In genomic region chr14:96362727-96363126, GRCm38 (mm10) we compare ENCODE assay signal across 32 mouse cellular contexts.
"Had no signal": no experiment of that assay in that cellular context is flagged by ENCODE, and none has a peak within 500 bp of the region (broad histone marks: within the 10 kb centered on the region; RNA-seq: fewer than 3 reads in every experiment).

No protein-coding gene starts in this region.

- H3K9me3 ChIP-seq: limb, embryonic 10.5 days; limb, embryonic 12.5 days; limb, embryonic 13.5 days; limb, embryonic 15.5 days; liver, embryonic 12.5 days; liver, embryonic 13.5 days; liver, embryonic 15.5 days; lung, embryonic 15.5 days; megakaryocyte, embryonic 14.5 days; midbrain, embryonic 10.5 days; midbrain, embryonic 12.5 days; midbrain, embryonic 13.5 days; midbrain, embryonic 15.5 days; neural tube, embryonic 12.5 days; neural tube, embryonic 13.5 days had no signal

- ATAC-seq: liver, embryonic 12.5 days; liver, postnatal 0 days; lung, postnatal 0 days; midbrain, embryonic 13.5 days; midbrain, embryonic 15.5 days had no signal

- DNase-seq: left cerebral cortex, postnatal 4 days; liver; liver, embryonic 13.5 days; liver, postnatal 0 days; lung, adult 18-20 months; lung, adult 2 months; lung, embryonic 14.5 days; lung, postnatal 10 days; lung, postnatal 14 days; lung, postnatal 36 days; lung, postnatal 4 days; midbrain, embryonic 14.5 days had no signal

- H3K27me3 ChIP-seq: limb, embryonic 12.5 days; limb, embryonic 13.5 days; limb, embryonic 15.5 days; liver, embryonic 12.5 days; liver, embryonic 13.5 days; liver, embryonic 15.5 days; lung, embryonic 15.5 days; megakaryocyte, embryonic 14.5 days; midbrain, embryonic 12.5 days; midbrain, embryonic 13.5 days; midbrain, embryonic 15.5 days; neural tube, embryonic 12.5 days; neural tube, embryonic 13.5 days had no signal

- H3K4me2 ChIP-seq: limb, embryonic 12.5 days; limb, embryonic 13.5 days; limb, embryonic 15.5 days; liver, embryonic 11.5 days; liver, embryonic 12.5 days; liver, embryonic 13.5 days; liver, embryonic 15.5 days; lung, embryonic 14.5 days; lung, embryonic 15.5 days; midbrain, embryonic 11.5 days; midbrain, embryonic 12.5 days; midbrain, embryonic 13.5 days; midbrain, embryonic 15.5 days; neural tube, embryonic 12.5 days; neural tube, embryonic 13.5 days had no signal

- H3K4me1 ChIP-seq: limb, embryonic 10.5 days; limb, embryonic 12.5 days; limb, embryonic 13.5 days; limb, embryonic 15.5 days; liver, embryonic 12.5 days; liver, embryonic 13.5 days; liver, embryonic 15.5 days; lung, embryonic 15.5 days; megakaryocyte, embryonic 14.5 days; midbrain, embryonic 10.5 days; midbrain, embryonic 12.5 days; midbrain, embryonic 13.5 days; midbrain, embryonic 15.5 days; neural tube, embryonic 12.5 days; neural tube, embryonic 13.5 days had no signal

- H3K27ac ChIP-seq: limb, embryonic 10.5 days; limb, embryonic 12.5 days; limb, embryonic 13.5 days; limb, embryonic 15.5 days; liver, embryonic 12.5 days; liver, embryonic 13.5 days; liver, embryonic 14.5 days; liver, embryonic 15.5 days; lung, embryonic 15.5 days; macrophage; midbrain, embryonic 10.5 days; midbrain, embryonic 12.5 days; midbrain, embryonic 13.5 days; midbrain, embryonic 15.5 days; neural tube, embryonic 12.5 days; neural tube, embryonic 13.5 days had no signal

- H3K36me3 ChIP-seq: limb, embryonic 10.5 days; limb, embryonic 12.5 days; limb, embryonic 13.5 days; limb, embryonic 15.5 days; liver, embryonic 12.5 days; liver, embryonic 13.5 days; liver, embryonic 15.5 days; lung, embryonic 15.5 days; midbrain, embryonic 10.5 days; midbrain, embryonic 12.5 days; midbrain, embryonic 13.5 days; midbrain, embryonic 15.5 days; neural tube, embryonic 12.5 days; neural tube, embryonic 13.5 days had no signal

- H3K9ac ChIP-seq: limb, embryonic 12.5 days; limb, embryonic 13.5 days; limb, embryonic 15.5 days; liver, embryonic 12.5 days; liver, embryonic 13.5 days; liver, embryonic 14.5 days; liver, embryonic 15.5 days; liver, postnatal 0 days; lung, embryonic 14.5 days; lung, embryonic 15.5 days; midbrain, embryonic 12.5 days; midbrain, embryonic 13.5 days; midbrain, embryonic 15.5 days; neural tube, embryonic 12.5 days; neural tube, embryonic 13.5 days had no signal

- H3K4me3 ChIP-seq: limb, embryonic 10.5 days; limb, embryonic 12.5 days; limb, embryonic 13.5 days; limb, embryonic 15.5 days; liver, embryonic 12.5 days; liver, embryonic 13.5 days; liver, embryonic 15.5 days; lung, embryonic 15.5 days; megakaryocyte, embryonic 14.5 days; midbrain, embryonic 10.5 days; midbrain, embryonic 12.5 days; midbrain, embryonic 13.5 days; midbrain, embryonic 15.5 days; myocyte; neural tube, embryonic 12.5 days; neural tube, embryonic 13.5 days had no signal
